Mouse (Mus musculus): Measurements from ENCODE around the gene Ifitm6.
"Not testable (repeated sequence)": the region's sequence is repeated elsewhere in the genome, so short reads cannot be mapped to it uniquely, and the experiment has no call there.

Gene Ifitm6

GRCm38 (mm10) chr7:141017824-141018223 lies at the start of gene Ifitm6:
Gene Ifitm6 (minus strand): TSS chr7:141017924.
- DNase-seq = not testable (repeated sequence)

- no peak for DNase-seq
Measured at GRCm38 (mm10) chr7:141064576-141064975, 46.9 kb upstream of the Ifitm6 start.

- no peak for DNase-seq
Measured at GRCm38 (mm10) chr7:141064175-141064574, 46.5 kb upstream of the Ifitm6 start.

GRCm38 (mm10) chr7:141063353-141063752 lies 45.6 kb upstream of the Ifitm6 start:
- no peak for DNase-seq

- DNase-seq = peak; percentile 32
Measured at GRCm38 (mm10) chr7:141062525-141062924, 44.8 kb upstream of the Ifitm6 start.

GRCm38 (mm10) chr7:141061269-141061692 lies 43.6 kb upstream of the Ifitm6 start:
- no peak for DNase-seq

GRCm38 (mm10) chr7:141060426-141061242 lies 42.9 kb upstream of the Ifitm6 start, which contains the start of gene B4galnt4:
Gene B4galnt4 (plus strand): TSS chr7:141061104.
- peak; percentile 93 for DNase-seq

GRCm38 (mm10) chr7:141059929-141060328 lies 42.2 kb upstream of the Ifitm6 start:
- DNase-seq = no peak

- DNase-seq = no peak
Measured at GRCm38 (mm10) chr7:141058601-141059341, 41.0 kb upstream of the Ifitm6 start.

GRCm38 (mm10) chr7:141057541-141057940 lies 39.8 kb upstream of the Ifitm6 start:
- DNase-seq = no peak

- DNase-seq = no peak
Measured at GRCm38 (mm10) chr7:141056976-141057375, 39.3 kb upstream of the Ifitm6 start.

GRCm38 (mm10) chr7:141055785-141056184 lies 38.1 kb upstream of the Ifitm6 start:
- DNase-seq = no peak

- no peak for DNase-seq
Measured at GRCm38 (mm10) chr7:141052421-141052820, 34.7 kb upstream of the Ifitm6 start.

GRCm38 (mm10) chr7:141052016-141052415 lies 34.3 kb upstream of the Ifitm6 start:
- no peak for DNase-seq

GRCm38 (mm10) chr7:141051060-141051685 lies 33.4 kb upstream of the Ifitm6 start:
- no peak for DNase-seq

- no peak for DNase-seq
Measured at GRCm38 (mm10) chr7:141049326-141049725, 31.6 kb upstream of the Ifitm6 start.

GRCm38 (mm10) chr7:141048226-141049218 lies 30.8 kb upstream of the Ifitm6 start:
- peak; percentile 93 for DNase-seq

- DNase-seq = peak; percentile 63
Measured at GRCm38 (mm10) chr7:141047581-141048225, 30.0 kb upstream of the Ifitm6 start.

GRCm38 (mm10) chr7:141046931-141047580 lies 29.3 kb upstream of the Ifitm6 start:
- DNase-seq = no peak

GRCm38 (mm10) chr7:141042539-141042938 lies 24.8 kb upstream of the Ifitm6 start:
- DNase-seq = no peak

GRCm38 (mm10) chr7:141041661-141042060 lies 23.9 kb upstream of the Ifitm6 start:
- DNase-seq = peak; percentile 40

Data from right cerebral cortex, postnatal 14 days (tissue).